Mouse (Mus musculus): ENCODE measurements around the gene Mettl5.

DNA sequence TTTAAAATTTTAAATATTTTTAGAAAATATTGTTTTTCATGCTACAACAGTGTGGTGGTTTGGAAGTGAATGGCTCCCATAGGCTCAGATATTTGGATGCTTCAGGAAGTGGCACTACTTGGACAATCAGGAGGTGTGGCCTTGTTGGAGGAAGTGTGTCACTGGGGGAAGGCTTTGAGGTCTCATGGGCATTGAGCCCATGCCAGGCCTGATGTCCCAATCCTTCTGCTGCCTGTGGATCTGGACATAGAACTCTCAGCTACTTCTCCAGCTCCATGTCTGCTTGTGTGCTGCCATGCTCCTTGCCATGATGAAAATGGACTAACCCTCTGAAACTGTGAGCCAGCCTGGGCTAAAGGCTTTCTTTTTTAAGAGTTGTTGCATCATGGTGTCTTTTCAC, 46.7 kb downstream of the Mettl5 start:
- TF ChIP-seq CTCF (IDR thresholded peaks at IDR 0.05; ENCODE audit: borderline replicate concordance, extremely low read depth, insufficient read depth, insufficient read length) = no peak
- no peak for TF ChIP-seq POLR2A (IDR thresholded peaks at IDR 0.05; ENCODE audit: borderline replicate concordance, extremely low read depth, insufficient read depth, insufficient read length, poor library complexity, severe bottlenecking)

All from brain, embryonic 14.5 days (tissue).